Mouse (Mus musculus) cerebellum, adult 2 months (tissue): ENCODE data around the gene Taf8. TPM values are rescaled to one million over a fixed set of nuclear protein-coding genes. Genes with fewer than 3 reads are reported as not detected.

Experiments used
- DNase-seq, 2 experiments: peaks; one replicate each; pipeline ENCODE4 v3.0.0; 2021
- H3K27ac ChIP-seq: fragments of 200-500 bp; 2 replicates; pipeline ENCODE4 v1.5.1; 2012; ENCODE audit warnings: low read length, control low read depth, inconsistent platforms; ENCODE audit not compliant: insufficient read depth
- H3K27me3 ChIP-seq: fragments of 200-500 bp; 2 replicates; pipeline ENCODE4 v1.6.1; 2012; ENCODE audit warnings: inconsistent platforms, mild to moderate bottlenecking, low read length, moderate library complexity; ENCODE audit not compliant: control insufficient read depth, insufficient read depth
- H3K4me1 ChIP-seq: fragments of 200-500 bp; 2 replicates; pipeline ENCODE4 v1.6.1; 2011; ENCODE audit warnings: low read length; ENCODE audit not compliant: control insufficient read depth, insufficient read depth
- H3K4me3 ChIP-seq: fragments of 200-500 bp; replicated peaks from 2 replicates; pipeline ENCODE3; 2011; ENCODE audit warnings: mild to moderate bottlenecking, low read depth, low read length, control low read depth; ENCODE audit not compliant: insufficient read depth
- CTCF ChIP-seq: fragments of 200-500 bp; IDR thresholded peaks from 2 replicates; pipeline ENCODE4 v1.5.1; 2011; ENCODE audit warnings: low read depth, mild to moderate bottlenecking, control low read depth, low read length, moderate library complexity, borderline replicate concordance; ENCODE audit not compliant: insufficient read depth
- POLR2A ChIP-seq: fragments of 200-500 bp; IDR thresholded peaks from 2 replicates; pipeline ENCODE4 v1.6.1; 2011; ENCODE audit warnings: low read length, control low read depth, borderline replicate concordance; ENCODE audit not compliant: insufficient read depth
- WGBS: fragments of 180-500 bp; shearing (Covaris S2); methylation state at CpG from one replicate; pipeline ENCODE4 v1.1.7; 2018; 5-methylcytosine and 5-hydroxymethylcytosine counted together
- polyA plus RNA-seq: library from polyadenylated mRNA; depleted of rRNA; stranded (reverse); fragments of >200 nt; gene quantifications from 2 replicates; pipeline ENCODE4 v1.2.3, GENCODE M21; 2012

Taf8 gene
- polyA plus RNA-seq, 1 experiment = 32.0 TPM

DNA sequence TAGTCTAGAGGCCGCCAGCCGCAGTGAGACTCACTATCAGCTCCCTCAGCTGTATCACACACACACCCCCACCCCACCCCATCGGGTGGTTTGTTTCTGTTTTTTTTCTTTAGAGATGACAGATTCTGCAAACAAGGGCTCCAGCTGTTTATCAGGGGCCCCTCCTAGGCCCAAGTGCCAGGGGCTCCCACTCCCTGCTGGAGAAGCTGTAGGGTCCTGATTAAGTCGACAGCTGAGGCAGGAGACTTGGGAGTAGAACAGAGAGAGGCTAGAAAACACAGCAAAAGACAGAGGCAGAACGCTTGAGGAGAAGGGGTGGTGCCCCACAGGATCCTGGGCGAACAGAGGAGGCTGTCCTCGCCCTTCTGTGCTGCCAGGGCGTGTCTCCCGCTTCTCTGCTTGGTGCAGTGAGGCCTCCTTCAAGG, 33.7 kb upstream of the Taf8 start:
- no peak for DNase-seq
- Histone ChIP-seq H3K4me1 (no peaks in the 10 kb centered on the region), H3K4me3 (no peak overlapping the region), H3K27me3 (no peaks in the 10 kb centered on the region), H3K27ac (no peak overlapping the region)
- WGBS = 70% methylated on average over 9 of the region's 9 CpGs
- TF ChIP-seq CTCF (no peak), POLR2A (no peak)

DNA sequence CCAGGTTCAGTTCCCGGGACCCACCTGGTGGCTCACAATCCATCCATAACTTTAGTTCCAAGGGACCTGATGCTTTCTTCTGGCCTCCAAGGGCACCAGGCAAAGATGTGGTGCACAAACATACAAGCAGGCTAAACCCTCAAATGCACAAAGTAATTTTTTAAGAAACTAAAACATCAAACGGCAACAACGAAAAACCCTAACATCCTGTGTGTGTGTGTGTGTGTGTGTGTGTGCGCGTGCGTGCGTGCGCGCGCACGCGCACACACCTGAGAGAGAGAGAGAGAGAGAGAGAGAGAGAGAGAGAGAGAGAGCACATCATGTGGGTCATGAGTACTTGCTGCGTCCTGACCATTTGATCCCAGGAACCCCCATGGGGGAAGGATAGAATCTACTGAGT, 31.6 kb upstream of the Taf8 start:
- DNase-seq = no peak
- 91% methylated on average over 13 of the region's 13 CpGs for whole genome bisulfite sequencing
- Histone ChIP-seq H3K27ac (no peak overlapping the region), H3K27me3 (no peaks in the 10 kb centered on the region), H3K4me3 (no peak overlapping the region), H3K4me1 (no peaks in the 10 kb centered on the region)
- TF ChIP-seq POLR2A (no peak), CTCF (no peak)

DNA sequence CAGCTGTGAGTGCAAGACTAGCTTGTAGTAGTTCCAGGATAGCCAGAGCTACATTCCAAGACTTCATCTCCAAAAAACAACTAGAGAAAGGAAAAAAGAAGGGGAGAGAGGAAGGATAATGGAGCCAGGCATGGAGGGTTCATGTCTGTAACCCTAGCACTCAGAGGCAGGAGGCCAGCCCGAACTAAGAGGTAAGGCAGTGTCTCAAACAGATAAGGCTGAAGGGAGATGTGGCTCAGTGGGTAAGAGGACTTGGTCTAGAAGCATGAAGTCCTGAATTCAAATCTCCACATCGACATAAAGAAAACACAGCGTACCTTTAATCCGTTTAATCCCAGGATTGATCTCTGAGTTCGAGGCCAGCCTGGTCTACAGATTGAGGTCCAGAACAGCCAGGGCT, 30.3 kb upstream of the Taf8 start:
- Histone ChIP-seq H3K4me1 (no peaks in the 10 kb centered on the region), H3K27me3 (no peaks in the 10 kb centered on the region), H3K27ac (no peak overlapping the region), H3K4me3 (no peak overlapping the region)
- WGBS = 92% methylated on average over 5 of the region's 5 CpGs
- DNase-seq = no peak
- TF ChIP-seq POLR2A (no peak), CTCF (no peak)

DNA sequence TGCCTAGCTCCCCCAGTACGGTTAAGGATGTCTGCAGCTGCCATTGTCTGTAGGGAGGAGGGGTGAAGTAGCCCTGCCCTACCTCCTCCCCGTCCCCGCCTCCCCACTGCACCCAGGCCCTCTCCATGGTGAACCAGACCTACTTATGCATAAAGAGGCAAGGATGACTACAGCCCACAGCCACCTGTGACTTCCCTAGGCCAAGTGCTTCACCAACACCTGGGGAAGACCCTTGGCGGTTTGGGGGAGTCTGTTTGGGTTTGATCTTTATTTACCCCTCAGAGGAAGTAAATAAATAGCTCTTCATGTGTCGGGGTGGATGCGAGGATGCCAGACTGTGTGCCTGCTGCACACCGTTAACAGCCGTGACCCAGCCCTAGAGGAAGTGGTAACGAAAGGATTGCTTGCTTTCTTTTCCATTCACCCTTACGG, 29.3 kb upstream of the Taf8 start:
- Histone ChIP-seq H3K4me1 (no peaks in the 10 kb centered on the region), H3K27ac (no peak overlapping the region), H3K4me3 (no peak overlapping the region), H3K27me3 (no peaks in the 10 kb centered on the region)
- TF ChIP-seq POLR2A (no peak), CTCF (no peak)
- no peak for DNase-seq
- WGBS = 54% methylated on average over 10 of the region's 10 CpGs

DNA sequence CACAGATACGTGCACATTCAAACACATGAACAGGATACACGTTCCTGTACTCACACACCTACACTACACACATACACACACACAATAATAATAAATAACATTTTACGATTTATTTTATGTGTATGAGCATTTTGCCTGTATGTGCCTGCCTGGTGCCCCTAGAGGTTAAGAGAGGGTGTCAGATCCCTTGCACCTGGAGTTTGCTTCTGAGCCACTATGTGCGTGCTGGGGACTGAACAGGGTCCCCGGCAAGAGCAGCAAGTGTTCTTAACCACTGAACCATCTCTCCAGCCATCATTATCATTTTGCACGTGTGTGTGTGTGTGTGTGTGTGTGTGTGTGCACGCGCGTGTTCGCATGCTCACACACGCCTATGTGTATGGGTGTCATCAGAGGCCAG, 27.5 kb upstream of the Taf8 start:
- Histone ChIP-seq H3K27ac (no peak overlapping the region), H3K4me1 (no peaks in the 10 kb centered on the region), H3K4me3 (no peak overlapping the region), H3K27me3 (no peaks in the 10 kb centered on the region)
- no peak for TF ChIP-seq CTCF
- no peak for TF ChIP-seq POLR2A
- WGBS = 92% methylated on average over 11 of the region's 11 CpGs
- no peak for DNase-seq

DNA sequence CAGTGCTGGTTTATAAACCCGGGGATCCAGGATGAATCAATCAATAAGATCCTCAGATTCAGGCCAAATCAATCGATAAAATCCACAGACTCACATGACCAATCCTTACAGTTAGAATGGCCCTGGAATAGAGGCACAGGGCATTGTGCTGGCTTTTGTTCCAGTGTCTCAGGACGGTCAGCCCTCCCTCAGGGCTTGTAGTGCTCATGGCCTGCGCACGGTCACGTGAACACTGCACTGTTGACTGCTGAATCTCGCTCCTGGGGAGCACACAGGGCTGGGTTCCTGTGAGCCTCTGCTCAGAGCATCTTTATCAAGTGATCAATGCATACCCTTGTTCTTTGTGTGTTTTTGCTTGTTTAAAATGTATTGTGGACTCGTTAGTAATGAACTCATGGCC, 26.8 kb upstream of the Taf8 start:
- Histone ChIP-seq H3K4me1 (no peaks in the 10 kb centered on the region), H3K4me3 (no peak overlapping the region), H3K27ac (no peak overlapping the region), H3K27me3 (no peaks in the 10 kb centered on the region)
- DNase-seq = no peak
- TF ChIP-seq CTCF = no peak
- TF ChIP-seq POLR2A = no peak
- WGBS = 57% methylated on average over 8 of the region's 8 CpGs

DNA sequence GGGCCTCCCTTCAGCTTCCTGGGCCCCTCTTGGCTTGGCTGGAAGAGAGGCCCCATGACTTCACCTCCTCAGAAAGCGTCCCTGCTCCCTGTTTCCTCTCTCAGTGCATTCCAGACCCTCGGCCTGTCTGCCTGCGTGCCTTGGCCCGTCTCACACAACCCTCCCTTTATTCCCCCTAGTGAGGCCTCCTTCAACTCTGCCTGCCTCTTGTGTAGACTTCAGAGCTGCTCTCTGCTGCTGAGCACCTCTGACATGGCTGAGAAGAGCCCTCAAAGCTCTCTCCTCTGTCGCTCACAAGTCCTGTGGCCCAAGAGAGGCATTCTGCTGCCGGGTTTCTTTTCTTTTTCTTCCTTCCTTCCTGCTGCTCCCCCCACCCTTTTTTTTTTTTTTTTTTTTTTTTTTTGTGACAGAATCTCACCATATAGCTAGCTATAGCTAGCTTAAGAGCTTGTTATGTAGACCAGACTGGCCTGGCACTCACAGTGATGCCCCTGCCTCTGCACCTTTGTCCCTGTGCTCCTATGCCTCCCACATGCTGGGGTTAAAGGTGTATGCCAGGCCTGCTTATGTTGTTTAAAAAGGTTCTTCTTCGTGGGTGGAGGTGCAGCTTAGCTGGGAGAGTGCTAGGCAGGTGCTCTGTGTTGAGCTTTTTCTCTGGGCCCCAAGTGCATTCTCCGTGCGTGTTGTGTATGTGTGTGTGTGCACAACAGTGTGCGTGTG, 25.6 kb upstream of the Taf8 start:
- WGBS = 49% methylated on average over 10 of the region's 10 CpGs
- no peak for TF ChIP-seq CTCF
- TF ChIP-seq POLR2A = no peak
- H3K27me3 ChIP-seq = no peaks in the 10 kb centered on the region
- no peak overlapping the region for H3K27ac ChIP-seq
- H3K4me1 ChIP-seq = no peaks in the 10 kb centered on the region
- no peak for DNase-seq
- H3K4me3 ChIP-seq = no peak overlapping the region

DNA sequence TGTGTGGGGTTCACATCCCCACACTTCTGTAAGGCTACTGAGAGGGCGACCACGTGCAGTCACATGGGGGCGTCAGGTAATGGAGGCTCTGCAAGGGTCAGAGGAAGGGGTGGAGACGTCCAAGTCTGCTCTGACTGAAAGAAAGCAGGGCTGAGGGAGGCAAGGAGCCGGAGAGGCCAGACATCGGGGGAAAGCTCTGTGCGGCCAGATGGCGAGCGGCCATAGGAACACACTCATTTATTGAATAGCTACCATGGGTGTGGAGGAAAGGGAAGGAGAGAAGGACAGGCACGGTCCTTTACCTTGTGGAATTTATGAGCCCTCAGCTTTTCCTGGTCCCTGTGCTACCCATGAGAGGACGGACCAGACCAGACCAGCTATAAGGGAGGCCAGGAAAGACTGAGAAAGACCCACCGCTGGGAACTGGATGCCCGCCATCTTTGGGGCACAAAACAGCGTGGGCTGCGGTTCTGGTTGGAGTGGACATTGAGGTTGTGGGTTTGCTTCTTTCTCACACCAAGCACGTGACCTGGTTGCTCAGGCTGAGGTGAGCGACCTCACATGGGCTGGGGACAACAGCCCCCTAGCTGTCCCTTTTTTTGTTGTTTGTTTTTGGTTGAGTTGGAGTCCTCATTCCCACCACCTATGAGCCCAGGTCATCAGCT, 24.9 kb upstream of the Taf8 start:
- WGBS = 55% methylated on average over 17 of the region's 17 CpGs
- H3K27me3 ChIP-seq = no peaks in the 10 kb centered on the region
- no peak for DNase-seq
- H3K4me1 ChIP-seq = no peaks in the 10 kb centered on the region
- TF ChIP-seq POLR2A (no peak), CTCF (no peak)
- no peak overlapping the region for H3K27ac ChIP-seq
- no peak overlapping the region for H3K4me3 ChIP-seq

DNA sequence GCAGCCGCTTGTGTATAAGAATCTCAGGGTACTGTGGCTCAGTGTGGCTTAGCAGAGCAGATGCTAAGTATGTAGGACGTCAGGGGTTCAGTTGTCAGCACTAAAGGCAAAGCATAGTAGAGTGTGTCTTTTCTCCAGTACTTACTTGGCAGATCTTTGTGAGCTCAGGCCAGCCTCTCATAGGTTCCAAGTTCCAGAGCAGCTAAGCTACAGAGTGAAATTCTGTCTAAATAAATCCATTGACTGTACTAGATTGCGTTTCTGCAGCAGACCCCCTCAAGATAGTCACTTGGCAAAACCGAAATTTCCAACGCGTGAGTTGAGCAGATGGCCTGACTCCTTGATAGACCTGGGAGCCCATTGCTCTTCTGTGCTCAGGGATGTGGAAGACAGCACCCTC, 22.9 kb upstream of the Taf8 start:
- H3K27ac ChIP-seq = no peak overlapping the region
- DNase-seq = no peak
- TF ChIP-seq CTCF (no peak), POLR2A (no peak)
- 43% methylated on average over 6 of the region's 6 CpGs for WGBS
- no peak overlapping the region for H3K4me3 ChIP-seq
- H3K4me1 ChIP-seq = no peaks in the 10 kb centered on the region
- no peaks in the 10 kb centered on the region for H3K27me3 ChIP-seq
